25 mouse cellular contexts compared by ENCODE assay signal in the genomic region with DNA sequence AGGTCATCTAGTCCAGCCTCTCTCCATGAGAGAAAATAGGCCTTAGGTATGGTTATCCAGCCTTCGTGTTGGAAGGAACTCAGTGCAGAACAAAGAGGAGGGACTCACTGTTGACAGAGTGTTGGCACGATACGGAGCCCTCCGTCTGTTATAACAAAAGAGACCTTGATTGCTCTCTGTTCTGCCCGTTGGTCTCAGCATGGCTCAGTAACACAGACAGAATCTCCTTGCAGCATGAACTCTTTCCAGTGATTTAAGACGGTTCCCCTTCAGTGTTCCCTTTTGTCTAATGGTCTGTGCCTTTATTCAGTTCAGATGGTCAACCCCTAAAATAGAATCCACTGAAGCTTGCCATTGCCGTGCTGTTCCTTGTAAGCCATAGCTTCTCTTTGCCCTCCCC. TPM values are rescaled to one million over a fixed set of nuclear protein-coding genes. Genes with fewer than 3 reads are reported as not detected.
DNase-seq lines count a peak whose midpoint lies in the region; ATAC-seq and TF ChIP-seq lines count a peak whose summit lies in the region.
"Had no signal": no experiment of that assay in that cellular context is flagged by ENCODE, and none has a peak within 500 bp of the region (broad histone marks: within the 10 kb centered on the region; RNA-seq: fewer than 3 reads in every experiment).

No protein-coding gene starts in this region.

- no peaks in the 10 kb centered on the region for H3K36me3 ChIP-seq in kidney, embryonic 14.5 days (ENCODE audit: control insufficient read depth, insufficient read depth, low read length)
- H3K36me3 ChIP-seq in midbrain, postnatal 0 days (ENCODE audit: insufficient read depth, low read length): no peaks in the 10 kb centered on the region
- no peaks in the 10 kb centered on the region for H3K36me3 ChIP-seq in midbrain, embryonic 14.5 days (ENCODE audit: control insufficient read depth, insufficient read depth, low read length)
- H3K36me3 ChIP-seq: G1E; hindbrain, embryonic 15.5 days; limb, embryonic 10.5 days; neural tube, embryonic 12.5 days had no signal

- no peak for ATAC-seq in cerebellum, adult (ENCODE audit: insufficient number of reproducible peaks, low FRiP score, low TSS enrichment)
- 0 out of 2 replicates have a peak, but pooled peaks have one; percentile 20 for ATAC-seq in kidney, embryonic 14.5 days (ENCODE audit: low FRiP score, low TSS enrichment)
- no peak for ATAC-seq in midbrain, postnatal 0 days (ENCODE audit: low FRiP score)
- no peak for ATAC-seq in midbrain, embryonic 14.5 days (ENCODE audit: low FRiP score, low TSS enrichment)
- ATAC-seq: intestine, postnatal 0 days; liver, postnatal 0 days had no signal

- DNase-seq in cerebellum, adult 18-20 months: peak; percentile 38 to 41
- no peak for DNase-seq in kidney, adult 18-20 months
- peak; percentile 37 for DNase-seq in midbrain, postnatal 0 days (ENCODE audit: low spot score)
- no peak for DNase-seq in midbrain, embryonic 14.5 days
- no peak for DNase-seq in frontal cortex, adult 2 months (ENCODE audit: extremely low spot score in 1 of 2, low spot score in 1 of 2)
- DNase-seq in right cerebral cortex, adult 18-20 months: no peak
- DNase-seq: adrenal gland, postnatal 14 days; gastrocnemius, adult 2 months; kidney, postnatal 10 days; liver, postnatal 0 days; thymus, adult 2 months had no signal

- H3K9ac ChIP-seq in kidney, embryonic 14.5 days (ENCODE audit: low read depth, low read length): no peak overlapping the region
- H3K9ac ChIP-seq in midbrain, postnatal 0 days (replicated peaks; ENCODE audit: low read length, poor library complexity, severe bottlenecking): no peak overlapping the region
- no peak overlapping the region for H3K9ac ChIP-seq in midbrain, embryonic 14.5 days (replicated peaks; ENCODE audit: low read length)
- H3K9ac ChIP-seq: hindbrain, embryonic 15.5 days; liver, postnatal 0 days; neural tube, embryonic 12.5 days had no signal

- 62% methylated on average over 7 of the region's 7 CpGs for WGBS in kidney, embryonic 14.5 days
- 27% methylated on average over 7 of the region's 7 CpGs for WGBS in midbrain, postnatal 0 days
- 32% methylated on average over 7 of the region's 7 CpGs for WGBS in midbrain, embryonic 14.5 days

- no peaks in the 10 kb centered on the region for H3K9me3 ChIP-seq in kidney, embryonic 14.5 days (ENCODE audit: control insufficient read depth, low read length)
- no peaks in the 10 kb centered on the region for H3K9me3 ChIP-seq in midbrain, postnatal 0 days (ENCODE audit: low read length)
- H3K9me3 ChIP-seq in midbrain, embryonic 14.5 days (ENCODE audit: control insufficient read depth, low read length): no peaks in the 10 kb centered on the region
- H3K9me3 ChIP-seq: hindbrain, embryonic 15.5 days; limb, embryonic 10.5 days; neural tube, embryonic 12.5 days had no signal

- TF ChIP-seq CTCF in midbrain, postnatal 0 days (IDR thresholded peaks at IDR 0.05): no peak

- no peak overlapping the region for H3K27ac ChIP-seq in kidney, embryonic 14.5 days (ENCODE audit: low read depth, low read length)
- H3K27ac ChIP-seq in midbrain, postnatal 0 days (ENCODE audit: low read depth, low read length): no peak overlapping the region
- no peak overlapping the region for H3K27ac ChIP-seq in midbrain, embryonic 14.5 days (replicated peaks; ENCODE audit: low read depth, low read length)
- H3K27ac ChIP-seq: gastrocnemius, adult 2 months; hindbrain, embryonic 15.5 days; limb, embryonic 10.5 days; neural tube, embryonic 12.5 days had no signal

- no peaks in the 10 kb centered on the region for H3K27me3 ChIP-seq in kidney, embryonic 14.5 days (ENCODE audit: control insufficient read depth, insufficient read depth, low read length)
- H3K27me3 ChIP-seq in midbrain, postnatal 0 days (ENCODE audit: insufficient read depth, low read length): no peaks in the 10 kb centered on the region
- H3K27me3 ChIP-seq in midbrain, embryonic 14.5 days (ENCODE audit: control insufficient read depth, insufficient read depth, low read length): no peaks in the 10 kb centered on the region
- H3K27me3 ChIP-seq: hindbrain, embryonic 15.5 days; neural tube, embryonic 12.5 days had no signal

- H3K4me2 ChIP-seq in kidney, embryonic 14.5 days (replicated peaks; ENCODE audit: low read depth, low read length): no peak overlapping the region
- H3K4me2 ChIP-seq in midbrain, postnatal 0 days (ENCODE audit: low read depth, low read length, poor library complexity, severe bottlenecking): no peak overlapping the region
- H3K4me2 ChIP-seq in midbrain, embryonic 14.5 days (ENCODE audit: low read length): no peak overlapping the region
- H3K4me2 ChIP-seq: heart, embryonic 11.5 days; hindbrain, embryonic 15.5 days; midbrain, embryonic 11.5 days; neural tube, embryonic 12.5 days had no signal

- no peak overlapping the region for H3K4me3 ChIP-seq in kidney, embryonic 14.5 days (ENCODE audit: low read length)
- no peak overlapping the region for H3K4me3 ChIP-seq in midbrain, postnatal 0 days (ENCODE audit: low read depth, low read length)
- no peak overlapping the region for H3K4me3 ChIP-seq in midbrain, embryonic 14.5 days (replicated peaks; ENCODE audit: low read depth, low read length)
- H3K4me3 ChIP-seq: gastrocnemius, adult 2 months; hindbrain, embryonic 15.5 days; limb, embryonic 10.5 days; neural tube, embryonic 12.5 days had no signal

- H3K4me1 ChIP-seq in kidney, embryonic 14.5 days (ENCODE audit: control insufficient read depth, insufficient read depth, low read length): no peaks in the 10 kb centered on the region
- no peaks in the 10 kb centered on the region for H3K4me1 ChIP-seq in midbrain, postnatal 0 days (ENCODE audit: insufficient read depth, low read length)
- no peaks in the 10 kb centered on the region for H3K4me1 ChIP-seq in midbrain, embryonic 14.5 days (ENCODE audit: control insufficient read depth, insufficient read depth, low read length)
- H3K4me1 ChIP-seq: hindbrain, embryonic 15.5 days; limb, embryonic 10.5 days; neural tube, embryonic 12.5 days had no signal

RNA-seq across cellular contexts. Expression of gene Gm10309, which starts 41.5 kb away (rescaled TPM):
- 0.31 and 0.43 TPM in 2 replicates for polyA plus RNA-seq in kidney, embryonic 14.5 days (2014; fragmentation: Nextera tagmentation; extraction: Ambion mirVana)
- total RNA-seq in midbrain, postnatal 0 days (2014; rRNA removed): not detected in 2 replicates
- 0.11 and 0.32 TPM in 2 replicates for polyA plus RNA-seq in midbrain, postnatal 0 days (2015; fragmentation: Nextera tagmentation; extraction: Ambion mirVana)
- 0.13 TPM in 1 of 2 replicates, not detected in the other for polyA plus RNA-seq in midbrain, embryonic 14.5 days (2014; fragmentation: Nextera tagmentation; extraction: Ambion mirVana)
- 0.04 TPM in 1 of 2 replicates, not detected in the other for polyA plus RNA-seq in frontal cortex, adult 2 months (2012; rRNA removed)
- total RNA-seq: adrenal gland, postnatal 14 days; common myeloid progenitor, adult 5-6 weeks; granulocyte monocyte progenitor cell, adult 5-6 weeks; heart, postnatal 25 days; left cerebral cortex, adult 18-20 months; liver, adult 2 months had no signal
- polyA plus RNA-seq: G1E; intestine, postnatal 0 days; liver, adult 2 months; midbrain, embryonic 11.5 days; thymus, adult 2 months had no signal

Comparison
In these comparisons a context has a peak if more than half of its experiments do, and no peak if none do; other contexts are left out.
1. DNase-seq: peak in cerebellum, adult 18-20 months (2 of 2) and midbrain, postnatal 0 days (single experiment); none in kidney, adult 18-20 months (single experiment), midbrain, embryonic 14.5 days (single experiment), frontal cortex, adult 2 months (0 of 2) and right cerebral cortex, adult 18-20 months (single experiment).